In genomic region chr15:96490123-96490522, GRCm38 (mm10) we compare ENCODE assay signal across 24 mouse cellular contexts. TPM values are rescaled to one million over a fixed set of nuclear protein-coding genes. Genes with fewer than 3 reads are reported as not detected.
DNase-seq lines count a peak whose midpoint lies in the region; ATAC-seq lines count a peak whose summit lies in the region.
"Had no signal": no experiment of that assay in that cellular context is flagged by ENCODE, and none has a peak within 500 bp of the region (broad histone marks: within the 10 kb centered on the region; RNA-seq: fewer than 3 reads in every experiment).

No protein-coding gene starts in this region.

- no peaks in the 10 kb centered on the region for H3K9me3 ChIP-seq in midbrain, embryonic 11.5 days (ENCODE audit: control insufficient read depth, low read length)
- 0 out of 2 replicates have a peak, but pooled peaks cover 1% of the 10 kb centered on the region for H3K9me3 ChIP-seq in midbrain, embryonic 10.5 days (replicated peaks)
- H3K9me3 ChIP-seq: embryonic facial prominence, embryonic 12.5 days; G1E; heart, embryonic 10.5 days; hindbrain, embryonic 12.5 days; hindbrain, embryonic 15.5 days had no signal

- H3K36me3 ChIP-seq in midbrain, embryonic 11.5 days (ENCODE audit: control insufficient read depth, insufficient read depth, low read length) = no peaks in the 10 kb centered on the region
- H3K36me3 ChIP-seq in midbrain, embryonic 10.5 days = no peaks in the 10 kb centered on the region
- H3K36me3 ChIP-seq: embryonic facial prominence, embryonic 12.5 days; embryonic facial prominence, embryonic 15.5 days; G1E; heart, embryonic 13.5 days; hindbrain, embryonic 12.5 days; hindbrain, embryonic 15.5 days had no signal

- H3K9ac ChIP-seq in midbrain, embryonic 11.5 days (ENCODE audit: low read length) = no peak overlapping the region
- H3K9ac ChIP-seq: embryonic facial prominence, embryonic 12.5 days; embryonic facial prominence, embryonic 15.5 days; forebrain, postnatal 0 days; heart, embryonic 13.5 days; hindbrain, embryonic 12.5 days; hindbrain, embryonic 15.5 days had no signal

- H3K27me3 ChIP-seq in midbrain, embryonic 11.5 days (ENCODE audit: control insufficient read depth, insufficient read depth, low read length) = no peaks in the 10 kb centered on the region
- H3K27me3 ChIP-seq in midbrain, embryonic 10.5 days (ENCODE audit: low read depth, poor library complexity, severe bottlenecking) = no peaks in the 10 kb centered on the region
- H3K27me3 ChIP-seq: embryonic facial prominence, embryonic 12.5 days; embryonic facial prominence, embryonic 15.5 days; heart, embryonic 13.5 days; hindbrain, embryonic 12.5 days; hindbrain, embryonic 15.5 days had no signal

- H3K27ac ChIP-seq in midbrain, embryonic 11.5 days (ENCODE audit: low read depth, low read length) = no peak overlapping the region
- no peak overlapping the region for H3K27ac ChIP-seq in midbrain, embryonic 10.5 days (replicated peaks)
- H3K27ac ChIP-seq: embryonic facial prominence, embryonic 12.5 days; embryonic facial prominence, embryonic 15.5 days; heart, adult 2 months; heart, embryonic 13.5 days; hindbrain, embryonic 12.5 days; hindbrain, embryonic 15.5 days had no signal

- ATAC-seq in midbrain, embryonic 11.5 days (ENCODE audit: low FRiP score) = 0 out of 2 replicates have a peak, but pooled peaks have one; percentile 42
- ATAC-seq: activated CD4-positive, CD25-positive, alpha-beta regulatory T cell, adult 4 months; CD4-positive, CD25-positive, alpha-beta regulatory T cell, adult 4 months had no signal

- H3K4me3 ChIP-seq in midbrain, embryonic 11.5 days (ENCODE audit: low read depth, low read length) = no peak overlapping the region
- no peak overlapping the region for H3K4me3 ChIP-seq in midbrain, embryonic 10.5 days
- H3K4me3 ChIP-seq: embryonic facial prominence, embryonic 12.5 days; heart, adult 2 months; hindbrain, embryonic 12.5 days had no signal

- no peak for DNase-seq in midbrain, embryonic 11.5 days (ENCODE audit: low spot score, missing footprints)
- DNase-seq in midbrain, embryonic 10.5 days (ENCODE audit: low spot score) = no peak
- DNase-seq in A20 (ENCODE audit: low read depth, low spot score) (peak; percentile 54), ES-CJ7 (ENCODE audit: low read depth, low spot score) (peak; percentile 40)
- peak; percentile 32 for DNase-seq in c-Kit-positive CD71-positive TER-119-negative erythroid progenitor cells, embryonic 14.5 days (ENCODE audit: low read depth)
- no peak for DNase-seq in spleen, postnatal 10 days (ENCODE audit: low spot score in 2 of 2)
- no peak for DNase-seq in cerebellum, adult 11-12 months
- DNase-seq in urinary bladder, postnatal 14 days (ENCODE audit: low spot score) = no peak
- DNase-seq: adrenal gland, adult 8-10 months; adrenal gland, postnatal 25 days; cerebellum, adult 2 months; cerebellum, adult 9-11 months; gastrocnemius, postnatal 25 days; heart, adult 2 months had no signal

- no peak overlapping the region for H3K4me2 ChIP-seq in midbrain, embryonic 11.5 days

- no peaks in the 10 kb centered on the region; the same call in 1 of the 2 replicates for H3K4me1 ChIP-seq in midbrain, embryonic 11.5 days (ENCODE audit: control insufficient read depth, insufficient read depth, low read length)
- peaks cover 30% of the 10 kb centered on the region for H3K4me1 ChIP-seq in midbrain, embryonic 10.5 days

- 82% methylated on average over 5 of the region's 5 CpGs for WGBS in midbrain, embryonic 11.5 days
- WGBS in midbrain, embryonic 10.5 days = 75% methylated on average over 5 of the region's 5 CpGs

RNA-seq across cellular contexts. Expression of gene Scaf11, which starts 29.5 kb away (rescaled TPM):
- polyA plus RNA-seq in midbrain, embryonic 11.5 days (2014; fragmentation: Nextera tagmentation; extraction: Ambion mirVana) = 101 and 105 TPM in 2 replicates
- polyA plus RNA-seq in midbrain, embryonic 10.5 days (2016; fragmentation: Nextera tagmentation; extraction: Ambion mirVana) = 88.9 and 102 TPM in 2 replicates

Comparison
In these comparisons a context has a peak if more than half of its experiments do, and no peak if none do; other contexts are left out.
1. DNase-seq: peak in A20 (single experiment), ES-CJ7 (single experiment) and c-Kit-positive CD71-positive TER-119-negative erythroid progenitor cells, embryonic 14.5 days (single experiment); none in midbrain, embryonic 11.5 days (single experiment), midbrain, embryonic 10.5 days (single experiment), spleen, postnatal 10 days (0 of 2), cerebellum, adult 11-12 months (single experiment) and urinary bladder, postnatal 14 days (single experiment).